In genomic region chr2:105715409-105716115, GRCm38 (mm10) we compare ENCODE assay signal across 18 mouse cellular contexts. TPM values are rescaled to one million over a fixed set of nuclear protein-coding genes. Genes with fewer than 3 reads are reported as not detected.
DNase-seq lines count a peak whose midpoint lies in the region; ATAC-seq and TF ChIP-seq lines count a peak whose summit lies in the region.
"Had no signal": no experiment of that assay in that cellular context is flagged by ENCODE, and none has a peak within 500 bp of the region (broad histone marks: within the 10 kb centered on the region; RNA-seq: fewer than 3 reads in every experiment).

No protein-coding gene starts in this region.

- H3K9ac ChIP-seq in limb, embryonic 12.5 days (replicated peaks), result no peak overlapping the region
- H3K9ac ChIP-seq in forebrain, embryonic 15.5 days (replicated peaks), result no peak overlapping the region
- H3K9ac ChIP-seq in limb, embryonic 15.5 days, result no peak overlapping the region
- H3K9ac ChIP-seq: liver, embryonic 12.5 days had no signal

- no peaks in the 10 kb centered on the region for H3K27me3 ChIP-seq in limb, embryonic 12.5 days
- H3K27me3 ChIP-seq in limb, embryonic 10.5 days (ENCODE audit: low read depth, poor library complexity, severe bottlenecking), result no peaks in the 10 kb centered on the region
- H3K27me3 ChIP-seq in forebrain, embryonic 15.5 days, result peaks cover 13% of the 10 kb centered on the region; the same call in 1 of the 2 replicates
- H3K27me3 ChIP-seq in limb, embryonic 15.5 days, result no peaks in the 10 kb centered on the region
- H3K27me3 ChIP-seq: liver, embryonic 12.5 days; megakaryocyte, embryonic 14.5 days had no signal

- no peak for TF ChIP-seq POLR2A in olfactory bulb, adult 2 months (IDR thresholded peaks at IDR 0.05; ENCODE audit: insufficient read depth, low read depth, low read length)

- TF ChIP-seq CTCF in olfactory bulb, adult 2 months (IDR thresholded peaks at IDR 0.05; ENCODE audit: insufficient read depth, low read depth, low read length), result no peak

- no peaks in the 10 kb centered on the region for H3K36me3 ChIP-seq in limb, embryonic 12.5 days
- no peaks in the 10 kb centered on the region for H3K36me3 ChIP-seq in limb, embryonic 10.5 days
- H3K36me3 ChIP-seq in forebrain, embryonic 15.5 days, result no peaks in the 10 kb centered on the region
- H3K36me3 ChIP-seq in limb, embryonic 15.5 days, result no peaks in the 10 kb centered on the region
- H3K36me3 ChIP-seq: liver, embryonic 12.5 days had no signal

- peak; percentile 76; the same call in 1 of the 2 replicates for ATAC-seq in limb, embryonic 12.5 days (ENCODE audit: insufficient number of reproducible peaks, insufficient read depth, low FRiP score, low TSS enrichment, low read depth)
- ATAC-seq in forebrain, embryonic 15.5 days (replicated peaks), result peak; percentile 56
- no peak for ATAC-seq in limb, embryonic 15.5 days (ENCODE audit: insufficient number of reproducible peaks, low FRiP score, low TSS enrichment, low read depth)
- no peak for ATAC-seq in erythroid progenitor cell, adult 5-6 weeks (replicated peaks; ENCODE audit: low FRiP score, poor library complexity, severe bottlenecking)
- ATAC-seq: CD4-positive, CD25-positive, alpha-beta regulatory T cell, adult 4 months; liver, embryonic 12.5 days; lung, postnatal 0 days had no signal

- peak overlapping the region; percentile 68 for H3K27ac ChIP-seq in limb, embryonic 12.5 days
- H3K27ac ChIP-seq in limb, embryonic 10.5 days, result no peak overlapping the region
- H3K27ac ChIP-seq in forebrain, embryonic 15.5 days (replicated peaks), result peak overlapping the region; percentile 46; the same call in 1 of the 2 replicates
- peak overlapping the region; percentile 18 for H3K27ac ChIP-seq in limb, embryonic 15.5 days
- peak overlapping the region; percentile 51; the same call in 1 of the 2 replicates for H3K27ac ChIP-seq in olfactory bulb, adult 2 months (ENCODE audit: insufficient read depth, low read depth, low read length)
- H3K27ac ChIP-seq: liver, embryonic 12.5 days had no signal

- no peaks in the 10 kb centered on the region for H3K9me3 ChIP-seq in limb, embryonic 12.5 days
- H3K9me3 ChIP-seq in limb, embryonic 10.5 days (replicated peaks), result no peaks in the 10 kb centered on the region
- no peaks in the 10 kb centered on the region for H3K9me3 ChIP-seq in forebrain, embryonic 15.5 days
- H3K9me3 ChIP-seq in limb, embryonic 15.5 days, result no peaks in the 10 kb centered on the region
- H3K9me3 ChIP-seq: liver, embryonic 12.5 days; megakaryocyte, embryonic 14.5 days had no signal

- no peak for DNase-seq in limb, embryonic 10.5 days (ENCODE audit: low spot score)
- no peak for DNase-seq in kidney, postnatal 4 days
- DNase-seq: adrenal gland, postnatal 25 days; cerebellum, adult 9-11 months; embryo, embryonic 11 days; kidney, adult 8-10 months; right cerebral cortex, postnatal 4 days had no signal

- peaks cover 29% of the 10 kb centered on the region for H3K4me1 ChIP-seq in limb, embryonic 12.5 days (replicated peaks)
- no peaks in the 10 kb centered on the region for H3K4me1 ChIP-seq in limb, embryonic 10.5 days
- H3K4me1 ChIP-seq in forebrain, embryonic 15.5 days, result peaks cover 33% of the 10 kb centered on the region
- peaks cover 5% of the 10 kb centered on the region; the same call in 1 of the 2 replicates for H3K4me1 ChIP-seq in limb, embryonic 15.5 days
- peaks cover 3% of the 10 kb centered on the region; the same call in 1 of the 2 replicates for H3K4me1 ChIP-seq in olfactory bulb, adult 2 months (ENCODE audit: control insufficient read depth, insufficient read depth, low read length)
- H3K4me1 ChIP-seq: liver, embryonic 12.5 days; megakaryocyte, embryonic 14.5 days had no signal

- H3K4me2 ChIP-seq in limb, embryonic 12.5 days, result no peak overlapping the region
- no peak overlapping the region for H3K4me2 ChIP-seq in forebrain, embryonic 15.5 days (replicated peaks)
- H3K4me2 ChIP-seq in limb, embryonic 15.5 days, result no peak overlapping the region
- H3K4me2 ChIP-seq: liver, embryonic 12.5 days had no signal

- 46% methylated on average over 8 of the region's 8 CpGs for WGBS in limb, embryonic 12.5 days
- WGBS in limb, embryonic 10.5 days, result 82% methylated on average over 8 of the region's 8 CpGs
- 29% methylated on average over 8 of the region's 8 CpGs for WGBS in forebrain, embryonic 15.5 days
- 32% methylated on average over 8 of the region's 8 CpGs for WGBS in limb, embryonic 15.5 days
- 63% methylated on average over 8 of the region's 8 CpGs for WGBS in olfactory bulb, adult 2 months

- no peak overlapping the region for H3K4me3 ChIP-seq in limb, embryonic 12.5 days (replicated peaks)
- H3K4me3 ChIP-seq in limb, embryonic 10.5 days, result no peak overlapping the region
- no peak overlapping the region for H3K4me3 ChIP-seq in forebrain, embryonic 15.5 days
- no peak overlapping the region for H3K4me3 ChIP-seq in limb, embryonic 15.5 days
- no peak overlapping the region for H3K4me3 ChIP-seq in olfactory bulb, adult 2 months (ENCODE audit: insufficient read depth, low read depth, low read length)
- H3K4me3 ChIP-seq: liver, embryonic 12.5 days; megakaryocyte, embryonic 14.5 days had no signal

RNA-seq across cellular contexts. Expression of gene Pax6, which starts 46.9 kb away (rescaled TPM):
- 0.49 TPM in 1 of 2 replicates, not detected in the other for polyA plus RNA-seq in limb, embryonic 12.5 days (2016; fragmentation: Nextera tagmentation; extraction: Ambion mirVana)
- 0.09 and 0.15 TPM in 2 replicates for polyA plus RNA-seq in limb, embryonic 10.5 days (2016; fragmentation: Nextera tagmentation; extraction: Ambion mirVana)
- 45.0 and 57.0 TPM in 2 replicates for polyA plus RNA-seq in forebrain, embryonic 15.5 days (2015; fragmentation: Nextera tagmentation; extraction: Ambion mirVana)
- 0.26 and 0.36 TPM in 2 replicates for polyA plus RNA-seq in limb, embryonic 15.5 days (2015; fragmentation: Nextera tagmentation; extraction: Ambion mirVana)
- polyA plus RNA-seq in olfactory bulb, adult 2 months (2012; ENCODE audit: insufficient read depth, insufficient read length, low replicate concordance, missing spikeins), result not detected in 2 replicates
- total RNA-seq in erythroid progenitor cell, adult 5-6 weeks (2015; ENCODE audit: low replicate concordance), result not detected in 2 replicates
- total RNA-seq in erythroid progenitor cell, adult 5-6 weeks (2017; ENCODE audit: low replicate concordance), result not detected in 2 replicates
- total RNA-seq: adrenal gland, postnatal 25 days; hematopoietic stem cell, adult 5-6 weeks had no signal
- polyA plus RNA-seq: gonadal fat pad, adult 2 months; lung, postnatal 0 days had no signal

Comparison
In these comparisons a context has a peak if more than half of its experiments do, and no peak if none do; other contexts are left out.
1. ATAC-seq: peak in limb, embryonic 12.5 days (single experiment) and forebrain, embryonic 15.5 days (single experiment); none in limb, embryonic 15.5 days (single experiment) and erythroid progenitor cell, adult 5-6 weeks (single experiment).